Mouse (Mus musculus): ENCODE measurements around the gene Aknad1. TPM values are rescaled to one million over a fixed set of nuclear protein-coding genes. Genes with fewer than 3 reads are reported as not detected.

Aknad1 gene
- polyA plus RNA-seq, 1 experiment from 2014 or later, result 0.11 TPM

GRCm38 (mm10) chr3:108763691-108764090 lies 24.2 kb downstream of the Aknad1 start:
- Histone ChIP-seq H3K9me3 (ENCODE audit: low read length) (no peaks in the 10 kb centered on the region), H3K36me3 (ENCODE audit: insufficient read depth, low read length) (no peaks in the 10 kb centered on the region), H3K4me2 (replicated peaks; ENCODE audit: low read depth, low read length) (no peak overlapping the region), H3K4me1 (ENCODE audit: insufficient read depth, low read length) (0 out of 2 replicates have a peak, but pooled peaks cover 5% of the 10 kb centered on the region), H3K4me3 (ENCODE audit: low read length) (no peak overlapping the region), H3K27me3 (ENCODE audit: insufficient read depth, low read length) (peaks cover 6% of the 10 kb centered on the region), H3K27ac (ENCODE audit: low read length) (no peak overlapping the region), H3K9ac (replicated peaks; ENCODE audit: low read length) (no peak overlapping the region)
- 59% methylated on average over 2 of the region's 2 CpGs for WGBS
- ATAC-seq (ENCODE audit: low FRiP score, low TSS enrichment), result no peak

- Histone ChIP-seq H3K27ac (ENCODE audit: low read length) (no peak overlapping the region), H3K36me3 (ENCODE audit: insufficient read depth, low read length) (no peaks in the 10 kb centered on the region), H3K4me1 (ENCODE audit: insufficient read depth, low read length) (peaks cover 8% of the 10 kb centered on the region; the same call in 1 of the 2 replicates), H3K9ac (replicated peaks; ENCODE audit: low read length) (no peak overlapping the region), H3K4me3 (ENCODE audit: low read length) (no peak overlapping the region), H3K27me3 (ENCODE audit: insufficient read depth, low read length) (peaks cover 6% of the 10 kb centered on the region), H3K9me3 (ENCODE audit: low read length) (no peaks in the 10 kb centered on the region), H3K4me2 (replicated peaks; ENCODE audit: low read depth, low read length) (no peak overlapping the region)
- 49% methylated on average over 7 of the region's 7 CpGs for WGBS
- no peak for ATAC-seq (ENCODE audit: low FRiP score, low TSS enrichment)
These were observed 25.5 kb downstream of the Aknad1 start for GRCm38 (mm10) chr3:108764976-108765375.

- no peak overlapping the region for H3K9ac ChIP-seq (replicated peaks; ENCODE audit: low read length)
- no peak overlapping the region for H3K4me3 ChIP-seq (ENCODE audit: low read length)
- no peaks in the 10 kb centered on the region for H3K9me3 ChIP-seq (ENCODE audit: low read length)
- no peak overlapping the region for H3K27ac ChIP-seq (ENCODE audit: low read length)
- WGBS, result 86% methylated on average over 7 of the region's 7 CpGs
- H3K4me2 ChIP-seq (replicated peaks; ENCODE audit: low read depth, low read length), result no peak overlapping the region
- ATAC-seq (ENCODE audit: low FRiP score, low TSS enrichment), result no peak
- peaks cover 6% of the 10 kb centered on the region for H3K27me3 ChIP-seq (ENCODE audit: insufficient read depth, low read length)
- H3K36me3 ChIP-seq (ENCODE audit: insufficient read depth, low read length), result no peaks in the 10 kb centered on the region
- peaks cover 8% of the 10 kb centered on the region; the same call in 1 of the 2 replicates for H3K4me1 ChIP-seq (ENCODE audit: insufficient read depth, low read length)
These were observed 26.0 kb downstream of the Aknad1 start for GRCm38 (mm10) chr3:108765476-108765875.

GRCm38 (mm10) chr3:108766943-108767342 lies 27.5 kb downstream of the Aknad1 start:
- H3K27me3 ChIP-seq (ENCODE audit: insufficient read depth, low read length), result peaks cover 6% of the 10 kb centered on the region
- no peak overlapping the region for H3K27ac ChIP-seq (ENCODE audit: low read length)
- no peaks in the 10 kb centered on the region for H3K36me3 ChIP-seq (ENCODE audit: insufficient read depth, low read length)
- no peak overlapping the region for H3K4me2 ChIP-seq (replicated peaks; ENCODE audit: low read depth, low read length)
- WGBS, result 77% methylated on average over 7 of the region's 7 CpGs
- no peak overlapping the region for H3K9ac ChIP-seq (replicated peaks; ENCODE audit: low read length)
- H3K4me3 ChIP-seq (ENCODE audit: low read length), result no peak overlapping the region
- H3K4me1 ChIP-seq (ENCODE audit: insufficient read depth, low read length), result peaks cover 11% of the 10 kb centered on the region; the same call in 1 of the 2 replicates
- no peak for ATAC-seq (ENCODE audit: low FRiP score, low TSS enrichment)
- H3K9me3 ChIP-seq (ENCODE audit: low read length), result no peaks in the 10 kb centered on the region

- ATAC-seq (ENCODE audit: low FRiP score, low TSS enrichment), result no peak
- H3K4me3 ChIP-seq (ENCODE audit: low read length), result no peak overlapping the region
- H3K27ac ChIP-seq (ENCODE audit: low read length), result no peak overlapping the region
- WGBS, result 66% methylated on average over 10 of the region's 10 CpGs
- H3K9ac ChIP-seq (replicated peaks; ENCODE audit: low read length), result no peak overlapping the region
- no peaks in the 10 kb centered on the region for H3K36me3 ChIP-seq (ENCODE audit: insufficient read depth, low read length)
- no peaks in the 10 kb centered on the region for H3K9me3 ChIP-seq (ENCODE audit: low read length)
- peaks cover 11% of the 10 kb centered on the region; the same call in 1 of the 2 replicates for H3K4me1 ChIP-seq (ENCODE audit: insufficient read depth, low read length)
- no peak overlapping the region for H3K4me2 ChIP-seq (replicated peaks; ENCODE audit: low read depth, low read length)
- H3K27me3 ChIP-seq (ENCODE audit: insufficient read depth, low read length), result peaks cover 1% of the 10 kb centered on the region
These were observed 28.0 kb downstream of the Aknad1 start for GRCm38 (mm10) chr3:108767416-108767815.

GRCm38 (mm10) chr3:108769547-108769946 lies 30.1 kb downstream of the Aknad1 start:
- Histone ChIP-seq H3K9ac (replicated peaks; ENCODE audit: low read length) (no peak overlapping the region), H3K4me3 (ENCODE audit: low read length) (no peak overlapping the region), H3K36me3 (ENCODE audit: insufficient read depth, low read length) (no peaks in the 10 kb centered on the region), H3K27ac (ENCODE audit: low read length) (no peak overlapping the region), H3K4me2 (replicated peaks; ENCODE audit: low read depth, low read length) (no peak overlapping the region), H3K27me3 (ENCODE audit: insufficient read depth, low read length) (no peaks in the 10 kb centered on the region), H3K4me1 (ENCODE audit: insufficient read depth, low read length) (peaks cover 11% of the 10 kb centered on the region; the same call in 1 of the 2 replicates), H3K9me3 (ENCODE audit: low read length) (no peaks in the 10 kb centered on the region)
- ATAC-seq (ENCODE audit: low FRiP score, low TSS enrichment), result no peak
- 53% methylated on average over 6 of the region's 6 CpGs for WGBS

GRCm38 (mm10) chr3:108770725-108771368 lies 31.4 kb downstream of the Aknad1 start:
- H3K9ac ChIP-seq (replicated peaks; ENCODE audit: low read length), result no peak overlapping the region
- peaks cover 6% of the 10 kb centered on the region; the same call in 1 of the 2 replicates for H3K4me1 ChIP-seq (ENCODE audit: insufficient read depth, low read length)
- no peak overlapping the region for H3K4me3 ChIP-seq (ENCODE audit: low read length)
- no peaks in the 10 kb centered on the region for H3K27me3 ChIP-seq (ENCODE audit: insufficient read depth, low read length)
- ATAC-seq (ENCODE audit: low FRiP score, low TSS enrichment), result peak; percentile 82
- no peaks in the 10 kb centered on the region for H3K9me3 ChIP-seq (ENCODE audit: low read length)
- H3K27ac ChIP-seq (ENCODE audit: low read length), result peak overlapping the region; percentile 15; the same call in 1 of the 2 replicates
- H3K36me3 ChIP-seq (ENCODE audit: insufficient read depth, low read length), result no peaks in the 10 kb centered on the region
- WGBS, result 20% methylated on average over 6 of the region's 6 CpGs
- H3K4me2 ChIP-seq (replicated peaks; ENCODE audit: low read depth, low read length), result no peak overlapping the region

- Histone ChIP-seq H3K4me2 (replicated peaks; ENCODE audit: low read depth, low read length) (no peak overlapping the region), H3K9ac (replicated peaks; ENCODE audit: low read length) (no peak overlapping the region), H3K27me3 (ENCODE audit: insufficient read depth, low read length) (no peaks in the 10 kb centered on the region), H3K4me3 (ENCODE audit: low read length) (no peak overlapping the region), H3K4me1 (ENCODE audit: insufficient read depth, low read length) (peaks cover 6% of the 10 kb centered on the region; the same call in 1 of the 2 replicates), H3K9me3 (ENCODE audit: low read length) (no peaks in the 10 kb centered on the region), H3K36me3 (ENCODE audit: insufficient read depth, low read length) (no peaks in the 10 kb centered on the region), H3K27ac (ENCODE audit: low read length) (no peak overlapping the region)
- WGBS, result 87% methylated on average over 13 of the region's 13 CpGs
- ATAC-seq (ENCODE audit: low FRiP score, low TSS enrichment), result no peak
These were observed 32.8 kb downstream of the Aknad1 start for GRCm38 (mm10) chr3:108772211-108772610.

GRCm38 (mm10) chr3:108772811-108773210 lies 33.4 kb downstream of the Aknad1 start:
- H3K4me3 ChIP-seq (ENCODE audit: low read length), result no peak overlapping the region
- H3K27me3 ChIP-seq (ENCODE audit: insufficient read depth, low read length), result no peaks in the 10 kb centered on the region
- 81% methylated on average over 3 of the region's 3 CpGs for WGBS
- H3K27ac ChIP-seq (ENCODE audit: low read length), result no peak overlapping the region
- H3K9ac ChIP-seq (replicated peaks; ENCODE audit: low read length), result no peak overlapping the region
- ATAC-seq (ENCODE audit: low FRiP score, low TSS enrichment), result no peak
- no peak overlapping the region for H3K4me2 ChIP-seq (replicated peaks; ENCODE audit: low read depth, low read length)
- H3K36me3 ChIP-seq (ENCODE audit: insufficient read depth, low read length), result no peaks in the 10 kb centered on the region
- H3K4me1 ChIP-seq (ENCODE audit: insufficient read depth, low read length), result peaks cover 6% of the 10 kb centered on the region; the same call in 1 of the 2 replicates
- no peaks in the 10 kb centered on the region for H3K9me3 ChIP-seq (ENCODE audit: low read length)

GRCm38 (mm10) chr3:108778761-108779540 lies 39.5 kb downstream of the Aknad1 start:
- no peak overlapping the region for H3K27ac ChIP-seq (ENCODE audit: low read length)
- no peaks in the 10 kb centered on the region for H3K9me3 ChIP-seq (ENCODE audit: low read length)
- no peaks in the 10 kb centered on the region for H3K4me1 ChIP-seq (ENCODE audit: insufficient read depth, low read length)
- no peaks in the 10 kb centered on the region for H3K27me3 ChIP-seq (ENCODE audit: insufficient read depth, low read length)
- no peak for ATAC-seq (ENCODE audit: low FRiP score, low TSS enrichment)
- H3K9ac ChIP-seq (replicated peaks; ENCODE audit: low read length), result no peak overlapping the region
- 59% methylated on average over 4 of the region's 4 CpGs for WGBS
- H3K4me2 ChIP-seq (replicated peaks; ENCODE audit: low read depth, low read length), result no peak overlapping the region
- H3K4me3 ChIP-seq (ENCODE audit: low read length), result no peak overlapping the region
- H3K36me3 ChIP-seq (ENCODE audit: insufficient read depth, low read length), result no peaks in the 10 kb centered on the region
